Mouse (Mus musculus) macrophage (primary cell): Measurements from ENCODE around the gene Nomo1. TPM values are rescaled to one million over a fixed set of nuclear protein-coding genes. Genes with fewer than 3 reads are reported as not detected.

Experiments
- H3K27ac ChIP-seq: fragments of 350-480 bp; formaldehyde crosslinking; 2 replicates; pipeline ENCODE4 v1.9.0; 2021
- H3K36me3 ChIP-seq: fragments of 350-480 bp; formaldehyde crosslinking; 2 replicates; pipeline ENCODE4 v1.9.0; 2021; ENCODE audit errors: inconsistent target
- H3K4me3 ChIP-seq: fragments of 350-480 bp; formaldehyde crosslinking; 2 replicates; pipeline ENCODE4 v1.9.0; 2021; ENCODE audit errors: inconsistent target
- H3K79me2 ChIP-seq: fragments of 350-480 bp; formaldehyde crosslinking; 2 replicates; pipeline ENCODE4 v1.9.0; 2021; ENCODE audit errors: inconsistent target
- WGBS: methylation state at CpG from one replicate; pipeline ENCODE4 v1.1.7; 2026; ENCODE audit warnings: inconsistent platforms; ENCODE audit not compliant: missing documents; 5-methylcytosine and 5-hydroxymethylcytosine counted together
- polyA plus RNA-seq: library from polyadenylated mRNA; stranded (reverse); fragments of 250-400 nt; gene quantifications from 3 replicates; pipeline ENCODE4 v1.2.4, GENCODE M21; 2018; ENCODE audit warnings: inconsistent platforms

Gene Nomo1
- polyA plus RNA-seq, 1 experiment from 2014 or later = 19.6 TPM

GRCm38 (mm10) chr7:46030145-46030488, 3.4 kb upstream of the Nomo1 start, which contains the start of gene Abcc6:
TSS of gene Abcc6 (minus strand) at chr7:46030302.
- H3K79me2 ChIP-seq = peaks cover 13% of the 10 kb centered on the region
- 61% methylated on average over 11 of the region's 11 CpGs for WGBS
- H3K4me3 ChIP-seq = no peak within 1 kb of the TSS
- no peak within 1 kb of the TSS for H3K27ac ChIP-seq
- no peaks in the 10 kb centered on the region for H3K36me3 ChIP-seq

GRCm38 (mm10) chr7:46031075-46031474, 2.4 kb upstream of the Nomo1 start:
- Histone ChIP-seq H3K79me2 (peaks cover 19% of the 10 kb centered on the region), H3K27ac (no peak overlapping the region), H3K36me3 (no peaks in the 10 kb centered on the region), H3K4me3 (no peak overlapping the region)
- 68% methylated on average over 2 of the region's 2 CpGs for WGBS

- peaks cover 20% of the 10 kb centered on the region for H3K79me2 ChIP-seq
- under 1% methylated on average over 35 of the region's 35 CpGs for WGBS
- peak overlapping the region; percentile 71 for H3K4me3 ChIP-seq
- peaks cover under 1% of the 10 kb centered on the region; the same call in 1 of the 2 replicates for H3K36me3 ChIP-seq
- no peak overlapping the region for H3K27ac ChIP-seq
Observed at GRCm38 (mm10) chr7:46033870-46034337, 406 bp downstream of the Nomo1 start.

- Histone ChIP-seq H3K27ac (no peak overlapping the region), H3K36me3 (peaks cover 5% of the 10 kb centered on the region; the same call in 1 of the 2 replicates), H3K4me3 (no peak overlapping the region), H3K79me2 (peaks cover 20% of the 10 kb centered on the region)
- 40% methylated on average over 2 of the region's 2 CpGs for WGBS
Observed at GRCm38 (mm10) chr7:46034991-46035390, 1.5 kb downstream of the Nomo1 start.

- Histone ChIP-seq H3K36me3 (peaks cover 5% of the 10 kb centered on the region; the same call in 1 of the 2 replicates), H3K79me2 (peaks cover 20% of the 10 kb centered on the region), H3K27ac (no peak overlapping the region), H3K4me3 (no peak overlapping the region)
- WGBS = 56% methylated on average over 2 of the region's 2 CpGs
Observed at GRCm38 (mm10) chr7:46035468-46035867, 2.0 kb downstream of the Nomo1 start.

- no peak overlapping the region for H3K27ac ChIP-seq
- H3K79me2 ChIP-seq = peaks cover 20% of the 10 kb centered on the region
- WGBS = 99% methylated on average over 6 of the region's 6 CpGs
- H3K4me3 ChIP-seq = no peak overlapping the region
- H3K36me3 ChIP-seq = peaks cover 14% of the 10 kb centered on the region; the same call in 1 of the 2 replicates
Observed at GRCm38 (mm10) chr7:46037433-46037832, 3.9 kb downstream of the Nomo1 start.

GRCm38 (mm10) chr7:46039873-46040272, 6.4 kb downstream of the Nomo1 start:
- WGBS = 92% methylated on average over 2 of the region's 2 CpGs
- Histone ChIP-seq H3K79me2 (peaks cover 9% of the 10 kb centered on the region; the same call in 1 of the 2 replicates), H3K36me3 (peaks cover 29% of the 10 kb centered on the region; the same call in 1 of the 2 replicates), H3K4me3 (no peak overlapping the region), H3K27ac (no peak overlapping the region)

GRCm38 (mm10) chr7:46044106-46044505, 10.6 kb downstream of the Nomo1 start:
- H3K27ac ChIP-seq = no peak overlapping the region
- 96% methylated on average over 10 of the region's 10 CpGs for WGBS
- H3K79me2 ChIP-seq = no peaks in the 10 kb centered on the region
- peaks cover 46% of the 10 kb centered on the region; the same call in 1 of the 2 replicates for H3K36me3 ChIP-seq
- no peak overlapping the region for H3K4me3 ChIP-seq

- 62% methylated on average over 11 of the region's 11 CpGs for WGBS
- Histone ChIP-seq H3K36me3 (peaks cover 44% of the 10 kb centered on the region; the same call in 1 of the 2 replicates), H3K4me3 (no peak overlapping the region), H3K79me2 (no peaks in the 10 kb centered on the region), H3K27ac (no peak overlapping the region)
Observed at GRCm38 (mm10) chr7:46045882-46046281, 12.4 kb downstream of the Nomo1 start.

- 91% methylated on average over 13 of the region's 13 CpGs for WGBS
- no peak overlapping the region for H3K27ac ChIP-seq
- H3K4me3 ChIP-seq = no peak overlapping the region
- H3K79me2 ChIP-seq = no peaks in the 10 kb centered on the region
- H3K36me3 ChIP-seq = peaks cover 30% of the 10 kb centered on the region; the same call in 1 of the 2 replicates
Observed at GRCm38 (mm10) chr7:46047873-46048562, 14.5 kb downstream of the Nomo1 start.

GRCm38 (mm10) chr7:46049981-46050380, 16.5 kb downstream of the Nomo1 start:
- Histone ChIP-seq H3K27ac (no peak overlapping the region), H3K79me2 (no peaks in the 10 kb centered on the region), H3K4me3 (no peak overlapping the region), H3K36me3 (peaks cover 25% of the 10 kb centered on the region; the same call in 1 of the 2 replicates)
- WGBS = 90% methylated on average over 7 of the region's 7 CpGs

GRCm38 (mm10) chr7:46052161-46052821, 18.8 kb downstream of the Nomo1 start:
- H3K79me2 ChIP-seq = no peaks in the 10 kb centered on the region
- 93% methylated on average over 4 of the region's 4 CpGs for WGBS
- H3K4me3 ChIP-seq = no peak overlapping the region
- H3K36me3 ChIP-seq = peaks cover 20% of the 10 kb centered on the region; the same call in 1 of the 2 replicates
- no peak overlapping the region for H3K27ac ChIP-seq

- Histone ChIP-seq H3K4me3 (no peak overlapping the region), H3K79me2 (no peaks in the 10 kb centered on the region), H3K27ac (no peak overlapping the region), H3K36me3 (peaks cover 20% of the 10 kb centered on the region; the same call in 1 of the 2 replicates)
- 98% methylated on average over 3 of the region's 3 CpGs for WGBS
Observed at GRCm38 (mm10) chr7:46053566-46053965, 20.1 kb downstream of the Nomo1 start.

GRCm38 (mm10) chr7:46058882-46059281, 25.4 kb downstream of the Nomo1 start:
- H3K27ac ChIP-seq = peak overlapping the region; percentile 28; the same call in 1 of the 2 replicates
- peaks cover 21% of the 10 kb centered on the region; the same call in 1 of the 2 replicates for H3K36me3 ChIP-seq
- peak overlapping the region; percentile 20 for H3K4me3 ChIP-seq
- WGBS = 4% methylated on average over 11 of the region's 11 CpGs
- no peaks in the 10 kb centered on the region for H3K79me2 ChIP-seq

- no peak overlapping the region for H3K27ac ChIP-seq
- H3K79me2 ChIP-seq = no peaks in the 10 kb centered on the region
- whole genome bisulfite sequencing = 94% methylated on average over 8 of the region's 8 CpGs
- no peak overlapping the region for H3K4me3 ChIP-seq
- peaks cover 15% of the 10 kb centered on the region; the same call in 1 of the 2 replicates for H3K36me3 ChIP-seq
Observed at GRCm38 (mm10) chr7:46060688-46061087, 27.2 kb downstream of the Nomo1 start.
